Mouse (Mus musculus): ENCODE data around the gene Tead1. TPM values are rescaled to one million over a fixed set of nuclear protein-coding genes. Genes with fewer than 3 reads are reported as not detected.

Gene Tead1
- polyA plus RNA-seq, 2 experiments = 0.75 to 1.1 TPM

DNA sequence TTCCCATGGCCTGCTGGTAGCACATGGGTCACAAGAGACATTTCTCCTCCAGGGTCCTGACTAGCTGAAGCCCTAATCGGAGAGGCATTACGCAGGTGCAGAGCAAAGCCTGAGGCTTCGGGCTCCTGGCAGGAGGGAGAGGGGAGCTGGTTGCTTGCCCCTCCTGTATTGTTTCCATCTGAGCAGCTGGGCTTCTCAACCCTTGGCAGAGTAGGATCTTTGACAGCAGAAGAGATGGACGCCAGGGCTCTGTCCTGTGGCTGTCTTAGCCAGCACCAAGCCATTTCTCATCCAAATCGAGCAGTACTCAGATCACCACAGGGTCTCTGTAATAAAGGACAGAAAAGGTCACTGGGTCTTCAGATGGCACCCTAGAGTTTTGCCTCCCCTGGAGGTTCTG, 97.6 kb downstream of the Tead1 start:
- ATAC-seq (ENCODE audit: insufficient read depth) (no peak), DNase-seq (ENCODE audit: low read depth in 3 of 3, low spot score in 3 of 3) (no peak)
- H3K9ac ChIP-seq (replicated peaks) = no peak overlapping the region
- no peak overlapping the region for H3K4me3 ChIP-seq (ENCODE audit: insufficient read depth in 1 of 2, low read depth in 2 of 2, low read length in 2 of 2)
- TF ChIP-seq CTCF (IDR thresholded peaks at IDR 0.05; ENCODE audit: low read depth) (no peak), EP300 (IDR thresholded peaks at IDR 0.05; ENCODE audit: low read depth) (no peak)
- no peak overlapping the region for H3K4me2 ChIP-seq (ENCODE audit: low read depth)
- H3K4me1 ChIP-seq (replicated peaks; ENCODE audit: control insufficient read depth in 2 of 2, insufficient read depth in 2 of 2, low read length in 1 of 2) = no peaks in the 10 kb centered on the region
- no peaks in the 10 kb centered on the region for H3K9me3 ChIP-seq (ENCODE audit: control insufficient read depth, low read length)
- H3K27ac ChIP-seq = no peak overlapping the region
- WGBS (ENCODE audit: insufficient replicate concordance) = 59% methylated on average over 5 of the region's 5 CpGs
- no peaks in the 10 kb centered on the region for H3K27me3 ChIP-seq (ENCODE audit: control insufficient read depth, insufficient read depth, low read length)
- H3K36me3 ChIP-seq (replicated peaks; ENCODE audit: control insufficient read depth, insufficient read depth, low read depth) = no peaks in the 10 kb centered on the region

GRCm38 (mm10) chr7:112779636-112780035, 100.5 kb downstream of the Tead1 start:
- H3K36me3 ChIP-seq (replicated peaks; ENCODE audit: control insufficient read depth, insufficient read depth, low read depth) = no peaks in the 10 kb centered on the region
- WGBS (ENCODE audit: insufficient replicate concordance) = 45% methylated on average over 6 of the region's 6 CpGs
- ATAC-seq (ENCODE audit: insufficient read depth) (no peak), DNase-seq (ENCODE audit: low read depth in 3 of 3, low spot score in 3 of 3) (no peak)
- no peak overlapping the region for H3K4me2 ChIP-seq (ENCODE audit: low read depth)
- H3K27me3 ChIP-seq (ENCODE audit: control insufficient read depth, insufficient read depth, low read length) = no peaks in the 10 kb centered on the region
- no peak overlapping the region for H3K4me3 ChIP-seq (ENCODE audit: insufficient read depth in 1 of 2, low read depth in 2 of 2, low read length in 2 of 2)
- TF ChIP-seq EP300 (IDR thresholded peaks at IDR 0.05; ENCODE audit: low read depth) (no peak), CTCF (IDR thresholded peaks at IDR 0.05; ENCODE audit: low read depth) (no peak)
- H3K9ac ChIP-seq (replicated peaks) = no peak overlapping the region
- no peaks in the 10 kb centered on the region for H3K4me1 ChIP-seq (replicated peaks; ENCODE audit: control insufficient read depth in 2 of 2, insufficient read depth in 2 of 2, low read length in 1 of 2)
- H3K27ac ChIP-seq = no peak overlapping the region
- no peaks in the 10 kb centered on the region for H3K9me3 ChIP-seq (ENCODE audit: control insufficient read depth, low read length)

GRCm38 (mm10) chr7:112780910-112781309, 101.8 kb downstream of the Tead1 start:
- no peaks in the 10 kb centered on the region for H3K36me3 ChIP-seq (replicated peaks; ENCODE audit: control insufficient read depth, insufficient read depth, low read depth)
- no peak overlapping the region for H3K4me3 ChIP-seq (ENCODE audit: insufficient read depth in 1 of 2, low read depth in 2 of 2, low read length in 2 of 2)
- no peak for TF ChIP-seq CTCF (IDR thresholded peaks at IDR 0.05; ENCODE audit: low read depth)
- no peak for TF ChIP-seq EP300 (IDR thresholded peaks at IDR 0.05; ENCODE audit: low read depth)
- ATAC-seq (ENCODE audit: insufficient read depth) (no peak), DNase-seq (ENCODE audit: low read depth in 3 of 3, low spot score in 3 of 3) (no peak)
- no peaks in the 10 kb centered on the region for H3K4me1 ChIP-seq (replicated peaks; ENCODE audit: control insufficient read depth in 2 of 2, insufficient read depth in 2 of 2, low read length in 1 of 2)
- WGBS (ENCODE audit: insufficient replicate concordance) = 46% methylated on average over 6 of the region's 6 CpGs
- no peak overlapping the region for H3K4me2 ChIP-seq (ENCODE audit: low read depth)
- no peaks in the 10 kb centered on the region for H3K27me3 ChIP-seq (ENCODE audit: control insufficient read depth, insufficient read depth, low read length)
- no peak overlapping the region for H3K27ac ChIP-seq
- H3K9me3 ChIP-seq (ENCODE audit: control insufficient read depth, low read length) = no peaks in the 10 kb centered on the region
- no peak overlapping the region for H3K9ac ChIP-seq (replicated peaks)

DNA sequence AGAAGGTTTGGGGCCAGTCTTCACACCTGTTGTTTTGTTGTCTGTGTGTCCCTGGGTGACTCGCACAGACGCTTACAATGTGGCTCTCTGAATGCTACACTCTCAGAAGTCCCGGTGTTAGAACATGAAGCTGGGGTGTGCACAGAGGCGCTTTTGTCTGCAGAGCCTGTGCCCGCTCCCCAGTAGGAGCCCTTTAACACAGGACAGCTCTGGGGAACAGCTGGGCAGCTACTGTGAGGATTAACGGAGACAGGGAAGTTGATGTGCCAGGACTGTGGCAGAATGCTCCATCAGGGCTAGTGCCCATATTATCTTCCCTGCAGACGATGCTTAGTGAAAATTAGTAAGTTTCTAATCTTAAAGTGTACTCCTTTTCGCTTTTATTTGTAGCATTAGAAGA, 102.9 kb downstream of the Tead1 start:
- Histone ChIP-seq H3K9me3 (ENCODE audit: control insufficient read depth, low read length) (no peaks in the 10 kb centered on the region), H3K27ac (no peak overlapping the region), H3K4me3 (ENCODE audit: insufficient read depth in 1 of 2, low read depth in 2 of 2, low read length in 2 of 2) (no peak overlapping the region), H3K27me3 (ENCODE audit: control insufficient read depth, insufficient read depth, low read length) (no peaks in the 10 kb centered on the region), H3K36me3 (replicated peaks; ENCODE audit: control insufficient read depth, insufficient read depth, low read depth) (no peaks in the 10 kb centered on the region), H3K4me1 (replicated peaks; ENCODE audit: control insufficient read depth in 2 of 2, insufficient read depth in 2 of 2, low read length in 1 of 2) (peaks cover 0 to 4% of the 10 kb centered on the region in 2 experiments; a peak in 2 of 4 replicates), H3K9ac (replicated peaks) (no peak overlapping the region), H3K4me2 (ENCODE audit: low read depth) (no peak overlapping the region)
- ATAC-seq (ENCODE audit: insufficient read depth) (no peak), DNase-seq (ENCODE audit: low read depth in 3 of 3, low spot score in 3 of 3) (no peak)
- TF ChIP-seq EP300 (IDR thresholded peaks at IDR 0.05; ENCODE audit: low read depth) = no peak
- 65% methylated on average over 8 of the region's 8 CpGs for WGBS (ENCODE audit: insufficient replicate concordance)

- Histone ChIP-seq H3K36me3 (replicated peaks; ENCODE audit: control insufficient read depth, insufficient read depth, low read depth) (no peaks in the 10 kb centered on the region), H3K9me3 (ENCODE audit: control insufficient read depth, low read length) (no peaks in the 10 kb centered on the region), H3K27ac (no peak overlapping the region), H3K27me3 (ENCODE audit: control insufficient read depth, insufficient read depth, low read length) (no peaks in the 10 kb centered on the region), H3K4me3 (ENCODE audit: insufficient read depth in 1 of 2, low read depth in 2 of 2, low read length in 2 of 2) (no peak overlapping the region), H3K9ac (replicated peaks) (no peak overlapping the region), H3K4me1 (replicated peaks; ENCODE audit: control insufficient read depth in 2 of 2, insufficient read depth in 2 of 2, low read length in 1 of 2) (peaks cover 0 to 12% of the 10 kb centered on the region in 2 experiments; a peak in 2 of 4 replicates), H3K4me2 (ENCODE audit: low read depth) (no peak overlapping the region)
- no peak for ATAC-seq (ENCODE audit: insufficient read depth)
- no peak for TF ChIP-seq EP300 (IDR thresholded peaks at IDR 0.05; ENCODE audit: low read depth)
- peak; percentile 28; the same call in 1 of the 2 replicates for TF ChIP-seq CTCF (IDR thresholded peaks at IDR 0.05; ENCODE audit: low read depth)
- WGBS (ENCODE audit: insufficient replicate concordance) = 68% methylated on average over 3 of the region's 3 CpGs
- no peak for DNase-seq (ENCODE audit: low read depth in 3 of 3, low spot score in 3 of 3)
Observed at GRCm38 (mm10) chr7:112784278-112784677, 105.2 kb downstream of the Tead1 start.
